Mouse (Mus musculus) heart, embryonic 14.5 days (tissue): ENCODE measurements around the gene Lrrc4. TPM values are rescaled to one million over a fixed set of nuclear protein-coding genes. Genes with fewer than 3 reads are reported as not detected.

Experiments used
- ATAC-seq: fragments of 200-750 bp; cut with Nextera tagmentation; 2 replicates; pipeline ENCODE4 v1.8.0; 2017; ENCODE audit warnings: low read depth, moderate TSS enrichment; ENCODE audit not compliant: insufficient number of reproducible peaks, insufficient read depth, low FRiP score
- H3K27ac ChIP-seq, 2 experiments: fragments of 200-500 bp in 1 of 2; fragments of 300-500 bp in 1 of 2; sonication (generic) in 1 of 2; replicated peaks in 1 of 2; 2 replicates each; pipeline ENCODE4 v1.5.1; 2012 to 2014; ENCODE audit warnings: low read depth in 2 of 2, low read length in 2 of 2, control low read depth in 1 of 2, mild to moderate bottlenecking in 1 of 2, mixed read lengths in 1 of 2; ENCODE audit not compliant: control insufficient read depth in 1 of 2, insufficient read depth in 1 of 2
- H3K27me3 ChIP-seq: fragments of 300-500 bp; sonication (generic); 2 replicates; pipeline ENCODE4 v1.6.1; 2014; ENCODE audit warnings: mild to moderate bottlenecking, low read length, control low read depth; ENCODE audit not compliant: control insufficient read depth, insufficient read depth
- H3K36me3 ChIP-seq: fragments of 300-500 bp; sonication (generic); 2 replicates; pipeline ENCODE4 v1.6.1; 2014; ENCODE audit warnings: mild to moderate bottlenecking, control low read depth, low read length, mixed read lengths; ENCODE audit not compliant: control insufficient read depth, insufficient read depth
- H3K4me1 ChIP-seq, 2 experiments: fragments of 200-500 bp in 1 of 2; fragments of 300-500 bp in 1 of 2; sonication (generic) in 1 of 2; 2 replicates each; pipeline ENCODE4 v1.6.1; 2012 to 2014; ENCODE audit warnings: low read length in 2 of 2, control low read depth in 1 of 2, mixed read lengths in 1 of 2; ENCODE audit not compliant: control insufficient read depth in 2 of 2, insufficient read depth in 2 of 2
- H3K4me2 ChIP-seq: fragments of 300-500 bp; sonication (generic); 2 replicates; pipeline ENCODE4 v1.6.1; 2014; ENCODE audit warnings: mild to moderate bottlenecking, low read length
- H3K4me3 ChIP-seq, 2 experiments: fragments of 200-500 bp in 1 of 2; fragments of 300-500 bp in 1 of 2; sonication (generic) in 1 of 2; 2 replicates each; pipeline ENCODE4 v1.5.1; 2012 to 2014; ENCODE audit warnings: low read length in 2 of 2, mild to moderate bottlenecking in 2 of 2, control low read depth in 1 of 2, low read depth in 1 of 2, moderate library complexity in 1 of 2; ENCODE audit not compliant: control insufficient read depth in 1 of 2, insufficient read depth in 1 of 2
- H3K9ac ChIP-seq: fragments of 300-500 bp; sonication (generic); 2 replicates; pipeline ENCODE4 v1.6.1; 2014; ENCODE audit warnings: mild to moderate bottlenecking, low read length
- H3K9me3 ChIP-seq: fragments of 300-500 bp; sonication (generic); 2 replicates; pipeline ENCODE4 v1.6.1; 2016; ENCODE audit warnings: low read length, control low read depth; ENCODE audit not compliant: control insufficient read depth
- WGBS: fragments of 180-500 bp; shearing (Covaris S2); extraction: QIAGEN DNeasy Blood & Tissue Kit; methylation state at CpG from one replicate; pipeline ENCODE4 v1.1.7; 2014; 5-methylcytosine and 5-hydroxymethylcytosine counted together
- polyA plus RNA-seq: library from polyadenylated mRNA; unstranded; fragments of >200 nt; fragmentation: Nextera tagmentation; extraction: Ambion mirVana; gene quantifications from 2 replicates; pipeline ENCODE4 v1.2.1, GENCODE M21; 2014

Gene Lrrc4
- polyA plus RNA-seq, 1 experiment from 2014 or later: 0.45 TPM

GRCm38 (mm10) chr6:28847616-28848015, 16.1 kb upstream of the Lrrc4 start:
- Histone ChIP-seq H3K4me1 (peaks cover 32 to 40% of the 10 kb centered on the region in 2 experiments), H3K9me3 (no peaks in the 10 kb centered on the region), H3K36me3 (no peaks in the 10 kb centered on the region), H3K9ac (no peak overlapping the region), H3K4me2 (no peak overlapping the region), H3K27me3 (no peaks in the 10 kb centered on the region), H3K4me3 (no peak overlapping the region), H3K27ac (no peak overlapping the region)
- 48% methylated on average over 6 of the region's 6 CpGs for WGBS
- ATAC-seq: no peak

- Histone ChIP-seq H3K9ac (no peak overlapping the region), H3K9me3 (no peaks in the 10 kb centered on the region), H3K4me1 (peaks cover 31 to 43% of the 10 kb centered on the region in 2 experiments), H3K27ac (no peak overlapping the region), H3K27me3 (no peaks in the 10 kb centered on the region), H3K4me3 (no peak overlapping the region), H3K36me3 (no peaks in the 10 kb centered on the region), H3K4me2 (no peak overlapping the region)
- no peak for ATAC-seq
- 49% methylated on average over 4 of the region's 4 CpGs for WGBS
Observed at GRCm38 (mm10) chr6:28845610-28846009, 14.1 kb upstream of the Lrrc4 start.

GRCm38 (mm10) chr6:28842375-28843276, 11.1 kb upstream of the Lrrc4 start:
- WGBS: 51% methylated on average over 4 of the region's 4 CpGs
- H3K4me3 ChIP-seq: no peak overlapping the region

GRCm38 (mm10) chr6:28841569-28841968, 10.0 kb upstream of the Lrrc4 start:
- H3K27me3 ChIP-seq: no peaks in the 10 kb centered on the region
- ATAC-seq: no peak
- H3K4me1 ChIP-seq: peaks cover 14 to 15% of the 10 kb centered on the region in 2 experiments
- H3K36me3 ChIP-seq: no peaks in the 10 kb centered on the region
- H3K9me3 ChIP-seq: no peaks in the 10 kb centered on the region
- WGBS: 77% methylated on average over 3 of the region's 3 CpGs
- H3K4me3 ChIP-seq: no peak overlapping the region
- no peak overlapping the region for H3K4me2 ChIP-seq
- H3K27ac ChIP-seq: no peak overlapping the region
- H3K9ac ChIP-seq: no peak overlapping the region

More at GRCm38 (mm10) chr6:28842375-28843276, 11.1 kb upstream of the Lrrc4 start:
- H3K27ac ChIP-seq: no peak overlapping the region
- H3K4me1 ChIP-seq: peaks cover 17 to 21% of the 10 kb centered on the region in 2 experiments
- no peak for ATAC-seq
- H3K9me3 ChIP-seq: no peaks in the 10 kb centered on the region
- no peaks in the 10 kb centered on the region for H3K27me3 ChIP-seq
- no peak overlapping the region for H3K4me2 ChIP-seq
- H3K36me3 ChIP-seq: no peaks in the 10 kb centered on the region
- H3K9ac ChIP-seq: no peak overlapping the region

- no peak overlapping the region for H3K4me2 ChIP-seq
- H3K4me1 ChIP-seq: peaks cover 7 to 10% of the 10 kb centered on the region in 2 experiments; a peak in 2 of 4 replicates
- H3K4me3 ChIP-seq: no peak overlapping the region
- H3K36me3 ChIP-seq: no peaks in the 10 kb centered on the region
- ATAC-seq: no peak
- peaks cover 5% of the 10 kb centered on the region; the same call in 1 of the 2 replicates for H3K27me3 ChIP-seq
- no peak overlapping the region for H3K9ac ChIP-seq
- H3K9me3 ChIP-seq: no peaks in the 10 kb centered on the region
- H3K27ac ChIP-seq: no peak overlapping the region
Observed at GRCm38 (mm10) chr6:28836600-28836999, 5.1 kb upstream of the Lrrc4 start.

- WGBS: 55% methylated on average over 2 of the region's 2 CpGs
- Histone ChIP-seq H3K36me3 (no peaks in the 10 kb centered on the region), H3K27me3 (peaks cover 20% of the 10 kb centered on the region; the same call in 1 of the 2 replicates), H3K27ac (no peak overlapping the region), H3K9ac (0 out of 2 replicates have a peak overlapping the region, but pooled peaks have one; percentile 72), H3K9me3 (no peaks in the 10 kb centered on the region), H3K4me3 (no peak overlapping the region), H3K4me2 (peak overlapping the region; percentile 100), H3K4me1 (peaks cover 4 to 13% of the 10 kb centered on the region in 2 experiments; a peak in 2 of 4 replicates)
- no peak for ATAC-seq
Observed at GRCm38 (mm10) chr6:28834046-28834445, 2.5 kb upstream of the Lrrc4 start.

- Histone ChIP-seq H3K36me3 (no peaks in the 10 kb centered on the region), H3K9me3 (no peaks in the 10 kb centered on the region), H3K9ac (peak overlapping the region; percentile 72), H3K27ac (no peak overlapping the region), H3K27me3 (peaks cover 20% of the 10 kb centered on the region; the same call in 1 of the 2 replicates), H3K4me1 (peaks cover 4 to 13% of the 10 kb centered on the region in 2 experiments; a peak in 2 of 4 replicates), H3K4me2 (peak overlapping the region; percentile 100), H3K4me3 (peak overlapping the region; percentile 37 to 69)
- 2% methylated on average over 43 of the region's 43 CpGs for WGBS
- peak; percentile 59 for ATAC-seq
Observed at GRCm38 (mm10) chr6:28833380-28833822, 1.9 kb upstream of the Lrrc4 start.
